Mouse (Mus musculus) forebrain, embryonic 14.5 days (tissue): ENCODE measurements around the gene AC140267.1. TPM values are rescaled to one million over a fixed set of nuclear protein-coding genes. Genes with fewer than 3 reads are reported as not detected.

Experiments used
- ATAC-seq: fragments of 200-750 bp; cut with Nextera tagmentation; 2 replicates; pipeline ENCODE4 v1.8.0; 2017; ENCODE audit warnings: mild to moderate bottlenecking, moderate library complexity
- DNase-seq: peaks from one replicate; pipeline ENCODE4 v3.0.0-alpha.2; 2015; ENCODE audit warnings: low spot score
- H3K27ac ChIP-seq: fragments of 300-500 bp; sonication (generic); 2 replicates; pipeline ENCODE4 v1.5.1; 2014; ENCODE audit warnings: low read depth, mild to moderate bottlenecking, control low read depth, low read length, moderate library complexity
- H3K27me3 ChIP-seq: fragments of 300-500 bp; sonication (generic); replicated peaks from 2 replicates; pipeline ENCODE4 v1.6.1; 2014; ENCODE audit warnings: low read length, control low read depth, mixed read lengths; ENCODE audit not compliant: control insufficient read depth, insufficient read depth
- H3K36me3 ChIP-seq: fragments of 300-500 bp; sonication (generic); 2 replicates; pipeline ENCODE4 v1.6.1; 2014; ENCODE audit warnings: low read length, control low read depth; ENCODE audit not compliant: control insufficient read depth, insufficient read depth
- H3K4me1 ChIP-seq: fragments of 300-500 bp; sonication (generic); 2 replicates; pipeline ENCODE4 v1.6.1; 2014; ENCODE audit warnings: antibody characterized with exemption, low read length, control low read depth; ENCODE audit not compliant: control insufficient read depth, insufficient read depth
- H3K4me2 ChIP-seq: fragments of 300-500 bp; sonication (generic); 2 replicates; pipeline ENCODE4 v1.6.1; 2014; ENCODE audit warnings: mild to moderate bottlenecking, control low read depth, low read length
- H3K4me3 ChIP-seq: fragments of 300-500 bp; sonication (generic); 2 replicates; pipeline ENCODE4 v1.5.1; 2014; ENCODE audit warnings: low read depth, low read length, control low read depth
- H3K9ac ChIP-seq: fragments of 300-500 bp; sonication (generic); 2 replicates; pipeline ENCODE4 v1.6.1; 2014; ENCODE audit warnings: mild to moderate bottlenecking, low read length, control low read depth, moderate library complexity
- H3K9me3 ChIP-seq: fragments of 300-500 bp; sonication (generic); replicated peaks from 2 replicates; pipeline ENCODE4 v1.6.1; 2016; ENCODE audit warnings: low read length, control low read depth, mixed read lengths; ENCODE audit not compliant: control insufficient read depth
- WGBS: fragments of 180-500 bp; shearing (Covaris S2); extraction: QIAGEN DNeasy Blood & Tissue Kit; methylation state at CpG from one replicate; pipeline ENCODE4 v1.1.7; 2014; 5-methylcytosine and 5-hydroxymethylcytosine counted together
- polyA plus RNA-seq: library from polyadenylated mRNA; unstranded; fragments of >200 nt; fragmentation: Nextera tagmentation; extraction: Ambion mirVana; gene quantifications from 2 replicates; pipeline ENCODE4 v1.2.1, GENCODE M21; 2014

Gene AC140267.1
- polyA plus RNA-seq = not detected in 2 replicates

- WGBS = 94% methylated on average over 9 of the region's 9 CpGs
- ATAC-seq = no peak
- H3K27ac ChIP-seq = no peak within 1 kb of the TSS
Measured at GRCm38 (mm10) chr15:80235535-80235934, at the start of gene AC140267.1. Gene AC140267.1 (plus strand): TSS chr15:80235835.

GRCm38 (mm10) chr15:80188927-80189326 lies 46.7 kb upstream of the AC140267.1 start:
- no peak overlapping the region for H3K9ac ChIP-seq
- 87% methylated on average over 5 of the region's 5 CpGs for WGBS
- no peak overlapping the region for H3K4me3 ChIP-seq
- no peaks in the 10 kb centered on the region for H3K4me1 ChIP-seq
- DNase-seq (no peak), ATAC-seq (no peak)
- no peak overlapping the region for H3K4me2 ChIP-seq
- no peaks in the 10 kb centered on the region for H3K9me3 ChIP-seq
- no peaks in the 10 kb centered on the region for H3K36me3 ChIP-seq
- H3K27ac ChIP-seq = no peak overlapping the region
- no peaks in the 10 kb centered on the region for H3K27me3 ChIP-seq

More at GRCm38 (mm10) chr15:80235535-80235934, at the start of gene AC140267.1:
- Histone ChIP-seq H3K4me1 (peaks cover 5% of the 10 kb centered on the region; the same call in 1 of the 2 replicates), H3K9ac (peak within 1 kb of the TSS; percentile 87), H3K4me3 (peak within 1 kb of the TSS; percentile 90), H3K27me3 (no peaks in the 10 kb centered on the region), H3K4me2 (peak within 1 kb of the TSS; percentile 94), H3K9me3 (no peaks in the 10 kb centered on the region), H3K36me3 (peaks cover 41% of the 10 kb centered on the region)
- DNase-seq = no peak

GRCm38 (mm10) chr15:80190075-80190474 lies 45.6 kb upstream of the AC140267.1 start:
- DNase-seq = no peak
- H3K4me2 ChIP-seq = no peak overlapping the region
- H3K9ac ChIP-seq = no peak overlapping the region
- no peak overlapping the region for H3K4me3 ChIP-seq
- no peaks in the 10 kb centered on the region for H3K4me1 ChIP-seq
- no peaks in the 10 kb centered on the region for H3K36me3 ChIP-seq
- H3K27ac ChIP-seq = no peak overlapping the region
- WGBS = 70% methylated on average over 4 of the region's 4 CpGs
- no peaks in the 10 kb centered on the region for H3K9me3 ChIP-seq
- no peaks in the 10 kb centered on the region for H3K27me3 ChIP-seq
- ATAC-seq = no peak

- 84% methylated on average over 8 of the region's 8 CpGs for WGBS
- H3K27ac ChIP-seq = no peak overlapping the region
- ATAC-seq = no peak
Measured at GRCm38 (mm10) chr15:80191585-80192245, 43.9 kb upstream of the AC140267.1 start.

GRCm38 (mm10) chr15:80192246-80192585 lies 43.4 kb upstream of the AC140267.1 start:
- Histone ChIP-seq H3K36me3 (no peaks in the 10 kb centered on the region), H3K9ac (no peak overlapping the region), H3K27ac (no peak overlapping the region), H3K4me2 (no peak overlapping the region), H3K9me3 (no peaks in the 10 kb centered on the region), H3K27me3 (no peaks in the 10 kb centered on the region), H3K4me3 (no peak overlapping the region), H3K4me1 (no peaks in the 10 kb centered on the region)
- no peak for ATAC-seq
- DNase-seq = no peak
- WGBS = 88% methylated on average over 6 of the region's 6 CpGs

More at GRCm38 (mm10) chr15:80191585-80192245, 43.9 kb upstream of the AC140267.1 start:
- H3K9ac ChIP-seq = no peak overlapping the region
- H3K4me2 ChIP-seq = no peak overlapping the region
- H3K4me3 ChIP-seq = no peak overlapping the region
- no peaks in the 10 kb centered on the region for H3K27me3 ChIP-seq
- no peak for DNase-seq
- H3K9me3 ChIP-seq = no peaks in the 10 kb centered on the region
- H3K4me1 ChIP-seq = no peaks in the 10 kb centered on the region
- H3K36me3 ChIP-seq = no peaks in the 10 kb centered on the region

- Histone ChIP-seq H3K9ac (no peak overlapping the region), H3K4me2 (no peak overlapping the region), H3K36me3 (no peaks in the 10 kb centered on the region), H3K27me3 (no peaks in the 10 kb centered on the region), H3K4me1 (no peaks in the 10 kb centered on the region), H3K4me3 (no peak overlapping the region), H3K9me3 (no peaks in the 10 kb centered on the region), H3K27ac (no peak overlapping the region)
- DNase-seq (no peak), ATAC-seq (no peak)
- 90% methylated on average over 7 of the region's 7 CpGs for WGBS
Measured at GRCm38 (mm10) chr15:80192847-80193246, 42.8 kb upstream of the AC140267.1 start.

- WGBS = 48% methylated on average over 2 of the region's 2 CpGs
- H3K4me2 ChIP-seq = no peak overlapping the region
- no peaks in the 10 kb centered on the region for H3K4me1 ChIP-seq
- no peaks in the 10 kb centered on the region for H3K27me3 ChIP-seq
- no peaks in the 10 kb centered on the region for H3K36me3 ChIP-seq
- H3K9ac ChIP-seq = no peak overlapping the region
- no peak overlapping the region for H3K27ac ChIP-seq
- no peak overlapping the region for H3K4me3 ChIP-seq
- no peak for ATAC-seq
- no peaks in the 10 kb centered on the region for H3K9me3 ChIP-seq
- no peak for DNase-seq
Measured at GRCm38 (mm10) chr15:80199556-80199955, 36.1 kb upstream of the AC140267.1 start.

GRCm38 (mm10) chr15:80202111-80202775 lies 33.4 kb upstream of the AC140267.1 start:
- ATAC-seq (no peak), DNase-seq (no peak)
- H3K4me1 ChIP-seq = no peaks in the 10 kb centered on the region
- WGBS = 79% methylated on average over 6 of the region's 6 CpGs
- no peak overlapping the region for H3K9ac ChIP-seq
- H3K27ac ChIP-seq = no peak overlapping the region
- H3K36me3 ChIP-seq = no peaks in the 10 kb centered on the region
- H3K4me2 ChIP-seq = no peak overlapping the region
- no peaks in the 10 kb centered on the region for H3K27me3 ChIP-seq
- H3K9me3 ChIP-seq = no peaks in the 10 kb centered on the region
- no peak overlapping the region for H3K4me3 ChIP-seq

- Histone ChIP-seq H3K4me3 (no peak overlapping the region), H3K36me3 (no peaks in the 10 kb centered on the region), H3K9ac (no peak overlapping the region), H3K27ac (no peak overlapping the region), H3K4me2 (no peak overlapping the region), H3K4me1 (no peaks in the 10 kb centered on the region), H3K9me3 (no peaks in the 10 kb centered on the region), H3K27me3 (no peaks in the 10 kb centered on the region)
- WGBS = 41% methylated on average over 4 of the region's 4 CpGs
- ATAC-seq (no peak), DNase-seq (no peak)
Measured at GRCm38 (mm10) chr15:80203406-80203805, 32.2 kb upstream of the AC140267.1 start.
